In genomic region chr4:32434612-32435011, GRCm38 (mm10) we compare ENCODE assay signal across 10 mouse cellular contexts.
"Had no signal": no experiment of that assay in that cellular context is flagged by ENCODE, and none has a peak within 500 bp of the region (broad histone marks: within the 10 kb centered on the region; RNA-seq: fewer than 3 reads in every experiment).

No protein-coding gene starts in this region.

- DNase-seq: liver, postnatal 0 days; lung, adult 2 months; lung, postnatal 14 days; lung, postnatal 36 days; right cerebral cortex, postnatal 14 days; thymus, adult 2 months; thymus, postnatal 25 days; thymus, postnatal 4 days had no signal

- ATAC-seq: liver, postnatal 0 days; lung, postnatal 0 days; midbrain, embryonic 15.5 days had no signal
